Mouse (Mus musculus): ENCODE measurements around the gene Vwa5b1. TPM values are rescaled to one million over a fixed set of nuclear protein-coding genes. Genes with fewer than 3 reads are reported as not detected.

Vwa5b1 gene
- polyA plus RNA-seq, 1 experiment from 2014 or later = 0.10 TPM

DNA sequence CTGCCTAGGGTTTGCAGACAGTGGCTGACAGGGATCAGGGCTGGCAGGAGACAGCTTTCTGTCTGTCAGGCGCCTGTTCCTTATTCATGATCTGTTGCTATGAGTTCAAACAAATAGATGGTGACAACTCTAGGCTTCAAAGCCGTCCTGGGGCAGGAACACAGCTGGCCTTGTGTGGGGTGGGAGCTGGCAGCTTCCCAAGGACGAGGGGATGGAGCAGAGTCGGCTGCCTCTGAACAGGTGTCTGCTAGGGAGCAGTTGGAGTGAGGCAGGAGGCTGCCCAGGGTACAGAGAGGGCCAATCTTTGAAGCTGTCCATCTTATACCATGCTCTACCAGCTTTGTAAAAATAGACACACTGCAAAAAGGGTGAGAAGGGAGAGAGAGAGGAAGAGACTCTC lies 6.6 kb upstream of the Vwa5b1 start:
- no peaks in the 10 kb centered on the region for H3K27me3 ChIP-seq (ENCODE audit: control insufficient read depth, insufficient read depth, low read length)
- H3K4me2 ChIP-seq (replicated peaks; ENCODE audit: low read depth) = no peak overlapping the region
- 15% methylated on average over 4 of the region's 4 CpGs for WGBS
- no peak for DNase-seq (ENCODE audit: low spot score)
- no peak overlapping the region for H3K9ac ChIP-seq (ENCODE audit: low read length)
- TF ChIP-seq CTCF (IDR thresholded peaks at IDR 0.05; ENCODE audit: low read depth) = no peak
- no peak for TF ChIP-seq EP300 (optimal IDR thresholded peaks at IDR 0.05)
- no peak overlapping the region for H3K27ac ChIP-seq (replicated peaks)
- H3K4me3 ChIP-seq (ENCODE audit: low read depth, low read length) = no peak overlapping the region
- H3K4me1 ChIP-seq (replicated peaks; ENCODE audit: control insufficient read depth, insufficient read depth) = no peaks in the 10 kb centered on the region
- no peaks in the 10 kb centered on the region for H3K9me3 ChIP-seq (ENCODE audit: control insufficient read depth, low read length)
- ATAC-seq (ENCODE audit: low FRiP score, low TSS enrichment) = no peak
- H3K36me3 ChIP-seq (ENCODE audit: control insufficient read depth, insufficient read depth, low read length) = no peaks in the 10 kb centered on the region

DNA sequence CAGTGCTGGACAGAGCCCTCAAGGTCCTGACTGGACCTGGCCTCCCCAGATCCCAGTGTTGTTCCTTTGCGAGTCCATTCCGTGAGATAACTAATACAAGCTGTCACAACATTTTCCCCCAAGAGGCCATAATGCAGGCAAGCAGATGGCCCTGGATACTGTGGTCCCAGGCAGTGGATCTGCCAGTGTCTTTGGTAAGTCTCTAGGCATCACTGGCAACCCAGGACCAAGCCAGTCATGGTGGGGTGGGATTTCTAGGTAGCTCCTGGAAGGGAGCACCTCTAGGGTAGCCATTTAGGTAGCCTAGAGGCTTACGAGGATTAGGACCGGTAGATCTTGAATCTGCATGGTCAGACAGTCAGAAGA lies 445 bp upstream of the Vwa5b1 start:
- H3K27me3 ChIP-seq (ENCODE audit: control insufficient read depth, insufficient read depth, low read length) = no peaks in the 10 kb centered on the region
- H3K9me3 ChIP-seq (ENCODE audit: control insufficient read depth, low read length) = no peaks in the 10 kb centered on the region
- H3K4me3 ChIP-seq (ENCODE audit: low read depth, low read length) = no peak overlapping the region
- no peaks in the 10 kb centered on the region for H3K4me1 ChIP-seq (replicated peaks; ENCODE audit: control insufficient read depth, insufficient read depth)
- H3K9ac ChIP-seq (ENCODE audit: low read length) = no peak overlapping the region
- H3K36me3 ChIP-seq (ENCODE audit: control insufficient read depth, insufficient read depth, low read length) = no peaks in the 10 kb centered on the region
- TF ChIP-seq EP300 (optimal IDR thresholded peaks at IDR 0.05) (no peak), CTCF (IDR thresholded peaks at IDR 0.05; ENCODE audit: low read depth) (no peak)
- DNase-seq (ENCODE audit: low spot score) (no peak), ATAC-seq (ENCODE audit: low FRiP score, low TSS enrichment) (no peak)
- no peak overlapping the region for H3K27ac ChIP-seq (replicated peaks)
- WGBS = 51% methylated on average over 4 of the region's 4 CpGs
- H3K4me2 ChIP-seq (replicated peaks; ENCODE audit: low read depth) = no peak overlapping the region

DNA sequence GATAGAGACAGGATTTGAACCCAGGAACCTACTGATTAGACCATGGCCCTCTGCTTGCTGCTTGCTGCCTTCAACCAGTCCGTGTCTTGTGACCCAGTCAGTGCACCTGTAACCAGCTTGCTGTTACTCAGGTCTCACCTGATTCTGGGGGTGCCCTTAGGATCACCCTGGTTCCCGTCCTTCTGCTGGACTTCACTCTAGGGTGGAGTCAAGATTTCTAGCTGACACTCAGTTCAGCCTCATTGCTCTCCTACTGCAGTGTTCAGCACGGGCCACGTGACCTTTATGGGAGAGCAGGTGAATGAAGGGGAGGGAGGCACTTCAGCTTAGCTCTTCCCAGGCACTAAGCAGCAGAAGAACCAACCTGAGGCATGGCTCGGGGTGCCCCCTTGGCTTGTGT lies 7.4 kb downstream of the Vwa5b1 start:
- Histone ChIP-seq H3K4me3 (ENCODE audit: low read depth, low read length) (no peak overlapping the region), H3K4me1 (replicated peaks; ENCODE audit: control insufficient read depth, insufficient read depth) (no peaks in the 10 kb centered on the region), H3K9ac (ENCODE audit: low read length) (no peak overlapping the region), H3K27ac (replicated peaks) (no peak overlapping the region), H3K27me3 (ENCODE audit: control insufficient read depth, insufficient read depth, low read length) (no peaks in the 10 kb centered on the region), H3K4me2 (replicated peaks; ENCODE audit: low read depth) (no peak overlapping the region), H3K9me3 (ENCODE audit: control insufficient read depth, low read length) (no peaks in the 10 kb centered on the region), H3K36me3 (ENCODE audit: control insufficient read depth, insufficient read depth, low read length) (no peaks in the 10 kb centered on the region)
- 50% methylated on average over 5 of the region's 5 CpGs for WGBS
- ATAC-seq (ENCODE audit: low FRiP score, low TSS enrichment) = no peak
- TF ChIP-seq CTCF (IDR thresholded peaks at IDR 0.05; ENCODE audit: low read depth) = no peak
- no peak for TF ChIP-seq EP300 (optimal IDR thresholded peaks at IDR 0.05)
- DNase-seq (ENCODE audit: low spot score) = no peak

DNA sequence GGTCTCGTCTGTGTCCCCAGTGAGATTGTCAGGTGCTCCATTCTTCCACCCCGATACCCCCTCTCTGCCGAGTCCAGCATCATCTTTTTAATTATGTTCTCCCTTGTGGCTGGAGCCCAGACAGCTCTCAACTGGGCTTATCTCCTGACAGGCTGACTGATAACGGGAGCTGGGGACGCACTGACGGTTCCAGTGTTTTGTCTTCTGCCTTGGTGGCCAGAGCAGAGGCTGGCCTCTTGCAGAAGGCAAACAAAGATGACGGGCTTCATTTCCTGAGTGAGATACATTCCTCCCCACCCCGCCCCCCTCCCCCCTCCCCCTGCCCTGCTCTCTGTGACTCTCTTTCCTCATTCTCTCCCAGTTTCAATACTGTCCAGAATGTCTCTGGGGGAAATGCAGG lies 21.2 kb downstream of the Vwa5b1 start:
- no peaks in the 10 kb centered on the region for H3K4me1 ChIP-seq (replicated peaks; ENCODE audit: control insufficient read depth, insufficient read depth)
- no peaks in the 10 kb centered on the region for H3K36me3 ChIP-seq (ENCODE audit: control insufficient read depth, insufficient read depth, low read length)
- DNase-seq (ENCODE audit: low spot score) (no peak), ATAC-seq (ENCODE audit: low FRiP score, low TSS enrichment) (no peak)
- no peak overlapping the region for H3K27ac ChIP-seq (replicated peaks)
- H3K9ac ChIP-seq (ENCODE audit: low read length) = no peak overlapping the region
- no peaks in the 10 kb centered on the region for H3K27me3 ChIP-seq (ENCODE audit: control insufficient read depth, insufficient read depth, low read length)
- no peak overlapping the region for H3K4me2 ChIP-seq (replicated peaks; ENCODE audit: low read depth)
- 3% methylated on average over 8 of the region's 8 CpGs for WGBS
- H3K9me3 ChIP-seq (ENCODE audit: control insufficient read depth, low read length) = no peaks in the 10 kb centered on the region
- no peak overlapping the region for H3K4me3 ChIP-seq (ENCODE audit: low read depth, low read length)
- TF ChIP-seq EP300 (optimal IDR thresholded peaks at IDR 0.05) (no peak), CTCF (IDR thresholded peaks at IDR 0.05; ENCODE audit: low read depth) (no peak)

DNA sequence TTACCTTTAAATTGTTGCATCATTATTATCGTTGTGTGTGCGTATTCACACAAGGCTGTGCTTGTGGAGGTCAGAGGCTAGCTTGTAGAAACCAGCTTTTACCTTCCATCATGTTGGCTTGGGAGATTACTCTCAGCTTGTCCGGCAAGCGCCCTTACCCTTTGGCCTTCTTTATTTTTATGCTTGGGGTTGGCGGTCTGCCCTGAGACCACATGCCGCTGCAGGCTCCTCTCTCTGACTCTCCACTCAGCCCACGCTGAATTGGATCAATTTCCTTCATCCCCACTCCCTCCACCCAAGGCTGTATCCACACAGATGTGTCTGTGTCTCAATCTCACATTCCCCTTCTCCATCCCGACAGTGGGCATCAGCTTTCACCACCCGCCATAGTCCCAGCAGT lies 33.8 kb downstream of the Vwa5b1 start:
- H3K36me3 ChIP-seq (ENCODE audit: control insufficient read depth, insufficient read depth, low read length) = no peaks in the 10 kb centered on the region
- no peaks in the 10 kb centered on the region for H3K27me3 ChIP-seq (ENCODE audit: control insufficient read depth, insufficient read depth, low read length)
- no peak overlapping the region for H3K9ac ChIP-seq (ENCODE audit: low read length)
- no peak for ATAC-seq (ENCODE audit: low FRiP score, low TSS enrichment)
- 44% methylated on average over 9 of the region's 9 CpGs for WGBS
- no peaks in the 10 kb centered on the region for H3K9me3 ChIP-seq (ENCODE audit: control insufficient read depth, low read length)
- no peak overlapping the region for H3K4me3 ChIP-seq (ENCODE audit: low read depth, low read length)
- no peaks in the 10 kb centered on the region for H3K4me1 ChIP-seq (replicated peaks; ENCODE audit: control insufficient read depth, insufficient read depth)
- H3K4me2 ChIP-seq (replicated peaks; ENCODE audit: low read depth) = no peak overlapping the region
- TF ChIP-seq CTCF (IDR thresholded peaks at IDR 0.05; ENCODE audit: low read depth) (no peak), EP300 (optimal IDR thresholded peaks at IDR 0.05) (no peak)
- no peak for DNase-seq (ENCODE audit: low spot score)
- H3K27ac ChIP-seq (replicated peaks) = no peak overlapping the region

DNA sequence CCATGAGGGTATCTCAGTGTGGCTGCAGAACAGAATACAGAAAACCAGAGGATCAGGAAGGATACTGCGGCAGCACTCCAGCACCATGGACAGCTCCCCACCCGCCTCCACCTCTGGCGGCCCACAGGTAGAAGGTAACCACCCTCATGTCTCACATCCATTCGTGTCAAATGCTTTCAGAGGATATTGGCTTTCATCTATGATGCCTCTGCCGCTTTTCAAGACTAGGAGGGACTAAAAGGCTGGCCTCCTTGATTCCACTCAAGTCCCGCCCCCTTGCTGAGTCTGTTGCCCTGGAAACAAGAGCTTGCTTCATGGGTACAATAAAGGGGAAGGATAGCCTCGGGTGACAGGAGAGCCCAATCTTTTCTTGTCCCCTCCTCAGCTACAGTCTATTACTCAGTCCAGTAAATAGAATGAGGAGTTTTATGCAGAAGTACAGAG lies 37.8 kb downstream of the Vwa5b1 start:
- H3K27ac ChIP-seq (replicated peaks) = no peak overlapping the region
- no peaks in the 10 kb centered on the region for H3K36me3 ChIP-seq (ENCODE audit: control insufficient read depth, insufficient read depth, low read length)
- ATAC-seq (ENCODE audit: low FRiP score, low TSS enrichment) (no peak), DNase-seq (ENCODE audit: low spot score) (peak; percentile 67)
- H3K4me1 ChIP-seq (replicated peaks; ENCODE audit: control insufficient read depth, insufficient read depth) = no peaks in the 10 kb centered on the region
- WGBS = 15% methylated on average over 7 of the region's 7 CpGs
- H3K9ac ChIP-seq (ENCODE audit: low read length) = no peak overlapping the region
- TF ChIP-seq CTCF (IDR thresholded peaks at IDR 0.05; ENCODE audit: low read depth) = no peak
- TF ChIP-seq EP300 (optimal IDR thresholded peaks at IDR 0.05) = no peak
- no peak overlapping the region for H3K4me3 ChIP-seq (ENCODE audit: low read depth, low read length)
- no peaks in the 10 kb centered on the region for H3K9me3 ChIP-seq (ENCODE audit: control insufficient read depth, low read length)
- H3K27me3 ChIP-seq (ENCODE audit: control insufficient read depth, insufficient read depth, low read length) = no peaks in the 10 kb centered on the region
- H3K4me2 ChIP-seq (replicated peaks; ENCODE audit: low read depth) = no peak overlapping the region

Measured in stomach, postnatal 0 days (tissue).